Mouse (Mus musculus) megakaryocyte, adult 5-6 weeks (primary cell): ENCODE measurements around the gene Ripor3. TPM values are rescaled to one million over a fixed set of nuclear protein-coding genes. Genes with fewer than 3 reads are reported as not detected.

ENCODE experiments used
- ATAC-seq: 2 replicates; pipeline ENCODE4 v1.8.0; 2016; ENCODE audit warnings: mild to moderate bottlenecking, inconsistent platforms; ENCODE audit not compliant: poor library complexity, severe bottlenecking
- total RNA-seq, 2 experiments: library from RNA; stranded (forward) in 1 of 2; stranded (reverse) in 1 of 2; fragments of 153-499, 151-499 nt in 1 of 2; fragments of 221-1000, 200-1000 nt in 1 of 2; gene quantifications; 2 replicates each; pipeline versions ENCODE4 v1.2.3 to v1.2.4; 2015 to 2017

Ripor3 gene
- total RNA-seq, 2 experiments from 2014 or later, result 0.20 TPM; not detected in 1

GRCm38 (mm10) chr2:167995870-167996635, 14.4 kb downstream of the Ripor3 start:
- ATAC-seq, result peak; percentile 33

GRCm38 (mm10) chr2:167993260-167993659, 17.2 kb downstream of the Ripor3 start:
- no peak for ATAC-seq

GRCm38 (mm10) chr2:167989310-167989709, 21.1 kb downstream of the Ripor3 start:
- ATAC-seq, result no peak

- ATAC-seq, result no peak
These were observed 22.8 kb downstream of the Ripor3 start for GRCm38 (mm10) chr2:167987640-167988039.

GRCm38 (mm10) chr2:167986762-167987161, 23.7 kb downstream of the Ripor3 start:
- ATAC-seq, result peak; percentile 47; the same call in 1 of the 2 replicates

- no peak for ATAC-seq
These were observed 25.5 kb downstream of the Ripor3 start for GRCm38 (mm10) chr2:167984946-167985345.

- ATAC-seq, result no peak
These were observed 26.0 kb downstream of the Ripor3 start for GRCm38 (mm10) chr2:167984371-167984770.

GRCm38 (mm10) chr2:167982646-167983045, 27.8 kb downstream of the Ripor3 start:
- no peak for ATAC-seq

- peak; percentile 62 for ATAC-seq
These were observed 30.0 kb downstream of the Ripor3 start for GRCm38 (mm10) chr2:167980391-167980790.

GRCm38 (mm10) chr2:167978271-167978670, 32.1 kb downstream of the Ripor3 start:
- ATAC-seq, result no peak

GRCm38 (mm10) chr2:167975746-167976145, 34.7 kb downstream of the Ripor3 start:
- ATAC-seq, result 0 out of 2 replicates have a peak, but pooled peaks have one; percentile 22

- no peak for ATAC-seq
These were observed 37.6 kb downstream of the Ripor3 start for GRCm38 (mm10) chr2:167972809-167973208.

- ATAC-seq, result no peak
These were observed 38.3 kb downstream of the Ripor3 start for GRCm38 (mm10) chr2:167972146-167972545.

GRCm38 (mm10) chr2:167969851-167970541, 40.4 kb downstream of the Ripor3 start:
- no peak for ATAC-seq

GRCm38 (mm10) chr2:167968504-167968903, 41.9 kb downstream of the Ripor3 start:
- ATAC-seq, result no peak

- no peak for ATAC-seq
These were observed 44.5 kb downstream of the Ripor3 start for GRCm38 (mm10) chr2:167965911-167966310.

GRCm38 (mm10) chr2:167964320-167964719, 46.1 kb downstream of the Ripor3 start:
- ATAC-seq, result no peak

GRCm38 (mm10) chr2:167963778-167964300, 46.6 kb downstream of the Ripor3 start:
- no peak for ATAC-seq

GRCm38 (mm10) chr2:167963176-167963575, 47.2 kb downstream of the Ripor3 start:
- ATAC-seq, result no peak

GRCm38 (mm10) chr2:167962347-167962746, 48.1 kb downstream of the Ripor3 start:
- ATAC-seq, result no peak

GRCm38 (mm10) chr2:167960584-167960983, 49.8 kb downstream of the Ripor3 start:
- no peak for ATAC-seq

- ATAC-seq, result no peak
These were observed 50.4 kb downstream of the Ripor3 start for GRCm38 (mm10) chr2:167959996-167960395.
